Mouse (Mus musculus) ES-E14 (cell line): ENCODE results near the gene Ctnnd2. TPM values are rescaled to one million over a fixed set of nuclear protein-coding genes. Genes with fewer than 3 reads are reported as not detected.

ENCODE experiments used
- DNase-seq: peaks from one replicate; pipeline ENCODE4 v3.0.0-alpha.2; 2013; ENCODE audit warnings: low read depth, low spot score
- H3K27ac ChIP-seq: 2 replicates; pipeline ENCODE4 v1.5.1; 2012; ENCODE audit warnings: low read depth, mild to moderate bottlenecking, low read length, moderate library complexity, mixed read lengths; ENCODE audit not compliant: poor library complexity, insufficient read depth, severe bottlenecking
- H3K36me3 ChIP-seq: 2 replicates; pipeline ENCODE4 v1.6.1; 2012; ENCODE audit warnings: mild to moderate bottlenecking, low read length, moderate library complexity, mixed read lengths; ENCODE audit not compliant: control insufficient read depth, poor library complexity, insufficient read depth, severe bottlenecking
- H3K4me1 ChIP-seq, 2 experiments: fragments of 150-350 bp in 1 of 2; sonication (generic) in 1 of 2; 2 replicates each; pipeline ENCODE4 v1.6.1; 2012; ENCODE audit warnings: low read length in 2 of 2, mild to moderate bottlenecking in 1 of 2, mixed read lengths in 1 of 2; ENCODE audit not compliant: control insufficient read depth in 2 of 2, insufficient read depth in 2 of 2, poor library complexity in 1 of 2
- H3K4me3 ChIP-seq, 2 experiments: fragments of 150-350 bp in 1 of 2; sonication (generic) in 1 of 2; 2 replicates each; pipeline ENCODE4 v1.5.1; 2012; ENCODE audit warnings: low read length in 2 of 2, low read depth in 1 of 2, mild to moderate bottlenecking in 1 of 2, mixed read lengths in 1 of 2; ENCODE audit not compliant: insufficient read depth in 1 of 2, poor library complexity in 1 of 2, severe bottlenecking in 1 of 2
- H3K9ac ChIP-seq: 2 replicates; pipeline ENCODE4 v1.6.1; 2012; ENCODE audit warnings: low read depth, mild to moderate bottlenecking, low read length, mixed read lengths; ENCODE audit not compliant: poor library complexity, insufficient read depth, severe bottlenecking
- H3K9me3 ChIP-seq: fragments of 150-350 bp; sonication (generic); 2 replicates; pipeline ENCODE4 v1.6.1; 2012; ENCODE audit warnings: low read depth, mild to moderate bottlenecking, low read length; ENCODE audit not compliant: control insufficient read depth, insufficient read depth
- CHD2 ChIP-seq: IDR thresholded peaks from 2 replicates; pipeline ENCODE4 v1.6.1; 2014; ENCODE audit warnings: mild to moderate bottlenecking, low read depth, low read length, inconsistent platforms
- HCFC1 ChIP-seq: IDR thresholded peaks from 2 replicates; pipeline ENCODE4 v1.6.1; 2012; ENCODE audit warnings: low read length, inconsistent platforms, borderline replicate concordance; ENCODE audit not compliant: insufficient read depth
- MAFK ChIP-seq: IDR thresholded peaks from 2 replicates; pipeline ENCODE4 v1.6.1; 2014; ENCODE audit warnings: mild to moderate bottlenecking, low read depth, low read length, inconsistent platforms; ENCODE audit not compliant: insufficient read depth
- ZC3H11A ChIP-seq: IDR thresholded peaks from 2 replicates; pipeline ENCODE4 v1.6.1; 2012; ENCODE audit warnings: low read depth, mild to moderate bottlenecking, inconsistent platforms, low read length, borderline replicate concordance
- ZNF384 ChIP-seq: IDR thresholded peaks from 2 replicates; pipeline ENCODE4 v1.6.1; 2012; ENCODE audit warnings: low read depth, low read length, inconsistent platforms
- in situ Hi-C, 2 experiments: fragments of 600-800 bp; cut with MboI; formaldehyde crosslinking; loops; one replicate each; pipeline ENCODE4 v1.15.1; 2025; ENCODE audit warnings: low sequenced_read_pairs in 2 of 2, inconsistent platforms in 1 of 2; ENCODE audit not compliant: unreplicated experiment in 2 of 2
- total RNA-seq: library from RNA; depleted of rRNA; stranded (reverse); fragments of 300-350 nt; gene quantifications from 2 replicates; pipeline ENCODE4 v1.2.3, GENCODE M21; 2012

Ctnnd2 gene
- total RNA-seq, 1 experiment = 3.6 TPM

DNA sequence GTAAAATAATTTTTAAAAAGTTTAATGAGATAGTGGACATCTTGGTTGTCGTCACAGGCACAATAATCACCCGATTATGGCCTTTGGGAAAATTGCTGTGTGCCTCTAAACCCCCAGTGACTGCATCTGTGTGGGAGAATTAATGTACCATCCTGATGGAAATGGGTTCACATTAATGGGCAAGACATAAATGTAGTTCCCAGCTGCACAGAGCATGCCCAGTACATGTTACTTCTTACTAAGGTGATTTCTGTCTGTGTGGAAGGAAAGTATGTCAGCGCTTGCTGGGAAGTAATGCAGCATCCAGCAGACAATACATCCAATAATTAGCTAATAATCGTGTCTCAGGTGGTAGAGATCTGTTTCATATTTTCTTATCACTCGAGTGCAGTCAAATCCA is 589.8 kb downstream of the Ctnnd2 start:
- no peak overlapping the region for H3K27ac ChIP-seq
- no peak overlapping the region for H3K9ac ChIP-seq
- no peaks in the 10 kb centered on the region for H3K4me1 ChIP-seq
- H3K36me3 ChIP-seq = no peaks in the 10 kb centered on the region
- no peaks in the 10 kb centered on the region for H3K9me3 ChIP-seq
- H3K4me3 ChIP-seq = no peak overlapping the region
- DNase-seq = no peak
- in situ Hi-C loops = no loop called here
- TF ChIP-seq HCFC1 (no peak), ZNF384 (no peak), ZC3H11A (no peak), CHD2 (no peak), MAFK (no peak)

DNA sequence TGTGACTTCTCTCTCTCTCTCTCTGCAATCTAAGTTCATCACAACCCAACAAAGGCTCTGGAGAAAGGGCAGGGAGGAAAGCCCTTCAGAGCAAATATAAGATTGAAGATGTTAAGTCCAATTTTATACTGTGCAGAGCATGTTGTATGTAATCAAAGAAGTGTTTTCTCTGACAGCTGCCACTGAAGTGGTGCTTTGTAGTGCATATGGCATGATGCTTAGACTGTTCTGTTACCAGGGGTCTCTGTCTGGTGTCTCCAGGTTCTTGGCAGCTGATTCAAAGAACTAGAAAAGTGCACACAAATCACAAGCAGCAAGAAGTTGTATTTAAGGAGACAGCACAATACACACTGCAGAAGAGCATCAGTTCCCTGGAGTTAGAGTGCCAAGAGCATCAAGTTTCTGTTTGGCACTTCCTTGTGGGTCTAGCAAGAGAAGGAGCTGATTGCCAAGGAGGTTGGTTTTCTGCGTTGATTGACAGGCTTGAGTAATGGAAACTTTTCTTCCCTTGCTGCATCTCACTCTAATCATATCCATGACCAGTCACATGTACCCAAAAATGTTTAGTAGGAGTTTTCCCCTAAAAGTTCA is 590.4 kb downstream of the Ctnnd2 start:
- no peaks in the 10 kb centered on the region for H3K9me3 ChIP-seq
- in situ Hi-C loops = no loop called here
- no peak overlapping the region for H3K4me3 ChIP-seq
- H3K4me1 ChIP-seq = no peaks in the 10 kb centered on the region
- H3K27ac ChIP-seq = no peak overlapping the region
- no peaks in the 10 kb centered on the region for H3K36me3 ChIP-seq
- no peak for TF ChIP-seq HCFC1
- no peak for TF ChIP-seq CHD2
- TF ChIP-seq ZNF384 = no peak
- TF ChIP-seq MAFK = no peak
- no peak for TF ChIP-seq ZC3H11A
- no peak overlapping the region for H3K9ac ChIP-seq
- no peak for DNase-seq

DNA sequence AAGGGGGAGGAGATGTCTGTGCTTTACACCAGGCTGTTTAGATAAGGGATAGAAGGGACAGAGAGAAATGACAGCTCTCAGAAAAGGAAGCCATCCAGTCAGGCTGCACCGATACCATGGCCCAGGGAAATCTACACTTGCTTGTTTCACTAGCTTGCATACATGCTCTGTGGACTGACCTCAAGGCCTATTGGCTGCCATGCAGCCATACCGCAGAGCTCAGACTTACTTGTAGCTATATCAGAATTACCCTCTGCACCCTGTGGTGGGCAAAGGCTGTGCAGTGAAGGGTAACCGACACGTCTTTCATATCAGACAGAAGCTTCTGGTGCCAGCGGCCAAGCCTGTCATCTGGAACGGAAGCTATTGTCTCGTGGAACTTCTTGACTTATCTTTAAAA is 604.5 kb downstream of the Ctnnd2 start:
- Histone ChIP-seq H3K4me3 (no peak overlapping the region), H3K9me3 (no peaks in the 10 kb centered on the region), H3K36me3 (no peaks in the 10 kb centered on the region), H3K27ac (no peak overlapping the region), H3K9ac (no peak overlapping the region), H3K4me1 (no peaks in the 10 kb centered on the region)
- no peak for DNase-seq
- in situ Hi-C loops = no loop called here
- TF ChIP-seq HCFC1 = no peak
- no peak for TF ChIP-seq CHD2
- TF ChIP-seq ZC3H11A = no peak
- TF ChIP-seq ZNF384 = no peak

DNA sequence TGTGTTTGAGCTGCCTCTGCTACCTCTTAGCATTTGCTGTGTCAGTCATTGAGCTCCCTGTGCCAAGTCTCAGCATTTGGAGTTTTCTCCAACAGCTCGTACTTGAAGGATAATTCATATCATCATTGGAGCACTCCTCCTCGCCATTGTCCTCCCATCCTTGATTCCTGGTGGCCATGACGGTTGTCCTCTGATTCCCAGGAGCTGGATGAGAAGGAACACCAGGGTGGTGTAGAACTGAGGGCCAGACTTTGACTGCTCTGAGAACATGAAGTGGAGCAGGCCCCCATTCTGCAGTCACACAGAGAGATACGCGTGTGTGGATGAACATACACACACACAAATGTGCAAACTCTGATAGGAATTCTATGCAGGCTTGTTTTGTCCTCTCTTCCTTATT is 605.4 kb downstream of the Ctnnd2 start:
- Histone ChIP-seq H3K4me1 (no peaks in the 10 kb centered on the region), H3K27ac (no peak overlapping the region), H3K9ac (no peak overlapping the region), H3K9me3 (no peaks in the 10 kb centered on the region), H3K36me3 (no peaks in the 10 kb centered on the region), H3K4me3 (no peak overlapping the region)
- in situ Hi-C loops = no loop called here
- TF ChIP-seq MAFK (no peak), HCFC1 (no peak), ZNF384 (no peak), CHD2 (no peak), ZC3H11A (no peak)
- no peak for DNase-seq

DNA sequence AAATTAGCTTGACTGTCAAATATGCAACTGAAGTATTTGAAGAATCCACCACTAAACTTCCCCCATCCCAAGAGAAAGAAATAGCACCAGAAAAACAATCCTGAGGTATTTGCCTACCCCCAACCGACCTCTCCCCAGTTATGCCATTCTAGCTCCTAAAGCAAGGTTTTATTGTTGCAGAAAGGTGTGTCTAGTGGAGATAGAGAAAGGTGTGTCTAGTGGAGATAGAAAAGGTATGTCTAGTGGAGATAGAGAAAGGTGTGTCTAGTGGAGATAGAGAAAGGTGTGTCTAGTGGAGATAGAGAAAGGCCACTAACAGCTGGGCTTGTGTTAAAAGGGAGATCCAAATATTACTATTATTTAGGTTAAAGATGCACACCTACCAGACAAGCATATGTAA is 607.5 kb downstream of the Ctnnd2 start:
- TF ChIP-seq ZNF384 (no peak), ZC3H11A (no peak), HCFC1 (no peak), MAFK (no peak), CHD2 (no peak)
- Histone ChIP-seq H3K27ac (no peak overlapping the region), H3K9ac (no peak overlapping the region), H3K4me3 (no peak overlapping the region), H3K36me3 (no peaks in the 10 kb centered on the region), H3K9me3 (no peaks in the 10 kb centered on the region), H3K4me1 (no peaks in the 10 kb centered on the region)
- in situ Hi-C loops = no loop called here
- no peak for DNase-seq
